Mouse (Mus musculus) 3134 (cell line): Measurements from ENCODE around the gene Gprc5b.

Source experiments
- DNase-seq: peaks from one replicate; pipeline ENCODE4 v3.0.0-alpha.2; 2011; ENCODE audit warnings: low spot score; ENCODE audit not compliant: insufficient read length; ENCODE audit errors: extremely low read depth

Gprc5b gene

DNA sequence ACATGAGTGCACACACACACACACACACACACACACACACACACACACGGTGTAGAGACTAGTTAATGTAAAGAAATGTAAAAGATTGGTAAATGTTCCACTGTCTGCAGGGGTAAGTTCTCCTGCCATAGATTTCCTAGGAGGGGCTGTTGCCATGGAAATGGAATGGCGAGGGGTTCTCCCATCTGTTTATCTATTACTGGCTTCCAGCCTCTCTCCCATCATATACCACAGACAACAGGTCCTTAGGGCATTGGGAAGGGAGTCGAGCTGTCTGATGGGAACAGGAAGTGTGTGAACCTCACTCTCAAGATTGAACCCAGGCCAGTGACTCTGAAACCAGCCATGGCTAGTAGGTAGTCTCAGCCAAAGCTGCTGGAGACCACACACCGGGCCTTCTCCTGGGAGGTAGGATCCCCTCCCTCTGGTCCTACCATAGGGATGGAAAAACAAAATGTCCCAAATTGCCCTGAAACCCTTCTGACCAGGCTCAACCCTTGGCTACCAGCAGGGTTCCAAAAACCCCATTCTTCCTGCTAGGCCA is 3.6 kb downstream of the Gprc5b start:
- no peak for DNase-seq

DNA sequence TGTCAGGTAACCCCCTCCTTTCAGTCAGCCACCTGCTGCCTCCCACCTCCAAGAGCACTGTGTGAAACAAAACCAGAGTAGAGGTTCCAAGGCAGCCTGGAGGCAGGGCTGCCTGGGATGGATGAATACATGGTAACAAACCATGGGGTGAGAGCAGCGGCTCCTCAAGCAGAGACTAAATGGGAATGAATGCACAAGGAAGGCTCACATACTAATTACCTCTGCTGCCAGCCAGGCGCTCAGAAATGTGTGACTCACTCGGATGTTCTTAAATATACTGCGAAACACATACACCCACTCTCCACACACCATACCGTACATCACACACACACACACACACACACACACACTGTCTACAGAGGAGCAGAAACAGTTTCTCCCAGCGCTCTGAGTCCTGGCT is 4.7 kb downstream of the Gprc5b start:
- no peak for DNase-seq

DNA sequence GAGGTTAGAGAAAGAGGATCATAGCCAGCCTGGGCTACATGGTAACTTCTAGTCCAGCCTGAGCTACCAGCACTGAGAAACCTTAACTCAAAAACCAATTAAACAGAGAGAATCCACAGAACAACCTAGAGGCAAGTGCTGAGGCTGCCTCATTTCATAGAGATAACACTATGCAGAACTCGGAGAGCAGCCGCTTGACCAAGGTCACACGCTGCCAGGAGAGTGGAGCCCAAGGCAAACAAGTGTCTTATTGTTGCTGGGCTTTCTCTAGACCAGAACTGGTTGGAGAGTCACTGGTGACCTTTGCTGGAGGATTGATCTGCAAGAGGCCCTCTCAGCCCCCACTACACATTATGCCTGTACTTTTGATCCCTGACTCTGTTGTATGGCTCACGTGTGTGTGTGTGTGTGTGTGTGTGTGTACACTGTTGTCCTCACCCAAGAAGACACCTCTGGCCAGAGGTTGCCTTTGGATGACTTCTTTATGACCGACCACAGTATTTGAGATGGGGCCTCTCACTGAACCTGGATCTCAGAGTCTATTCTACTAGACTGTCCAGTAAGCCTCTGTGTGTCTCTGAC is 5.6 kb downstream of the Gprc5b start:
- DNase-seq: no peak

DNA sequence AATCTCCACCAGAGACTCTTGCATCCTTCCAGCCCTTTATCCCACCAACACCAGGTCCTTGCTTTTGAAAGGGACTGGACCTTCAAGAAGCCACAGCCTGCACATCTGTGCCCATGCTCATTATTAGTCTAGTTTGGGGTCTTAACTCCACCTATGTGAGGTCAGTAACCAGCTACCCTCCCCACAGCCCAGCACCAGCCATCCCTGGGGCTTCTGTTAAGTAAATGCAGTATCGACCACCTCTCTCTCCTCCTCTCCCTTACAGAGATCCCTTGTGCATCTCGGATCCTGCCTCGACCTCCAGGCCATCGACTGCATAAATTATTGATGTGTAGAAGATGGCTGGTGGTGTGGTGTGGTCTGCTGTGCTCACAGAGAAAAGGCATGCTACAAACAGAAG is 8.6 kb downstream of the Gprc5b start:
- DNase-seq: no peak

DNA sequence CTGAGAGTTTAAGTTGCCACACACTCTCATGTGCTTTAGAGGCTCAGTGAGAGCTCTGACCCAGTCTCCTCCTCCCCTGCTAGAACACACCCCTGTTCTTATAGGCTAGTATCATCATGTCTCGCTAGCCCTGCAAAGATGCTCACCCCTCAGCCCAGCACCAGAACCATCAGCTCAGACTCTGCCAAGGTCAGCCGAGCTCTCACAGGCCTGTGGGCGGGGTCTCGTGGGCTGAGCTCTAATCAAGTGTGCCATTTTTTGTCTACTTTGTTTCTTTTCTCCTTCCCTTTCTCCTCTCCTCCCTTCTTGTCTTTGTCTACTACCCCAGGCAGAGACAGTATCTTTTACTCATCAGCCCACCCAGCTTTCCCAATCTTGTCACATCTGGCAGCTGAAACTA is 9.2 kb downstream of the Gprc5b start:
- DNase-seq: no peak

DNA sequence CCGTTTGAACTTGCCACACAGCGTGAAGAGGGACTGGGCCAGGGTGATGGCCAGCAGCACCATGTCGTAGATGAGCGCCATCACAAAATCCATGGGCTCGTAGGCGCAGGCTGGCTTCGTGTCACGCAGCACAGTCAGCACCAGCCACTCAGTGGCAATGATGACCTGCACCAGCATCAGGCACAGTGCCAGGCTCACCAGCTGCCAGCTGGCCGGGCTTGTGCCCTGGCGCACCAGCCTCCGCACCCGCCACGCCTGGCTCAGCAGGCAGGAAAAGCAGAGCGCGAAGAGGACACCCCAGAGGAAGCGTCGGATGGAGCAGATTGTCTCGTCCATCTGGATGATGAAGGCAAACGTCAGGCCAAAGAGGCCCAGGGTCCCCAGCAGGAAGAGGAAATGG is 11.1 kb downstream of the Gprc5b start:
- DNase-seq: no peak

DNA sequence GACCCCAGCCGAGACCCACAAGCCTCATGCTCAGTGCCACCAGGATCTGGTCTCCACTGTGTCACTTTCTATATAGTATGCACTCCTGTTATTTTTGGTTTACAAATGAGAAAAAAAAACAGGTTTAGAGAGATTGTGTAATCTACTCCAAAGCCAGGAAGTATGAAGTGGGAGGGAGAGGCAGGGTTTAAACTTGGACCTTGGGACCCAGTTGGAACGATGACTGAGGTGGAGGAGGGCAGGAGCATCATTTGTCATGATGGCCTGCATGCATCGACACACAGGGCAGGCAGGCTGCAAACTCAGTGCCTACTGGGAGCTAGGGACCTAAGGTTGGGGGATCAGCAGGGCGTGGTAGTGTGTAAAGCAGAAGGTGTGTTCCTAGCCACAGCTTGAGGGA is 12.4 kb downstream of the Gprc5b start:
- no peak for DNase-seq

DNA sequence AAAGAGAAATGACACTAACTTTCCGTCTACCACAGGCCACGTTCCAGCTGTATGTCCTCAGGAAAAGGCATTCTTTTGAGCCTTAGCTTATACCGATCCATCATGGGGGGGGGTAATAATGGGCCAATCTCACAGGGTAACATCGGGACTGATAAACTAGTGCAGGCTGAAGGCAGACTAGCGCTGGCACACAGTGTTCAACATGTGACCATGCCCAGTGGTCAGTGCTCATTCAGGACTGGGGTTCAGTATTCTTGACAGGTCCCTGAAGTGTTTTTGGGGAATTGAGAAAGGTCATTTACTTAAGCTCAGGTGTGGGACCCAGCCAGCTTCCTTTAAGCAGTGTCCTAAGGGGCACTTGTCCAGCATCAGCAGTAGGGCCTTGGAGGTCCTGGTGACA is 13.2 kb downstream of the Gprc5b start:
- DNase-seq: no peak

DNA sequence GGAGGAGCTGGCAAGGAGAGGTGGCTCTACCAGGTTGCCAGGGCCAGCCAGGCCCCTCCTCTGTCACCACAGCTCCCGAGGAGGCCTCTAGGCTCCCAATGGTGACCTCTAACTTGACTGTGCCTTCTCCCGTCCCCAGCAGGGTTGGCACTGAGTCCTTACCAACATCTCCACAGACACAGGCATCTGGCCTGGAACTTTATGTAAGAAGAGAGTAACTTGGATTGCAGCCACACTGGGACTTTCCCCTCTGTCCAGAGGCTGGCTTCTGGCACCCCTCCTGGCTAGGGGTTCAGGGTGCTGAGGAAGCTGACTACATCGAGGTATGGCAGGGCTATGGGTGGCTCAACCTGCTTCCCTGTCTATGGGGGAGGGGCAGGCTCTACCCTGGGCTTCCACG is 13.7 kb downstream of the Gprc5b start:
- peak; percentile 51 for DNase-seq

DNA sequence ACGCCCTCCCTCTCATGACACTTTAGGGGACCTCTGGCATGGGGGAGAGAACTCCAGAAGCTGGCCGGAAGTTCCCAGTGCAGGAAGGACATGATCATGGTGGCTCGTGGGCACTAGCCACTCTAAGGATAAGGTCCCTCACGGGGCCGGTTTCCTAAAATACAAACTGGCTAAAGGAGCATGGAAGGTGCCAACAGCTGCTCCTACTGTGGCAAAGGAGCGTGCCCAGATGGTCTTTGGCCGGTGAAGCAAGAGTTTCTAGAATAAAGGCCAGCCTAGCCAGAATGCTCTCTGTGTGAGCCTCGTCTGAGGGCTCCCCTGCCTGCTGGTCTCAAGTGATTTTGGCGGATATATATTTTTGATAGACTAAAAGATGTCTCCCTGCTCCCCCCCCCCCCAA is 15.3 kb downstream of the Gprc5b start:
- no peak for DNase-seq

DNA sequence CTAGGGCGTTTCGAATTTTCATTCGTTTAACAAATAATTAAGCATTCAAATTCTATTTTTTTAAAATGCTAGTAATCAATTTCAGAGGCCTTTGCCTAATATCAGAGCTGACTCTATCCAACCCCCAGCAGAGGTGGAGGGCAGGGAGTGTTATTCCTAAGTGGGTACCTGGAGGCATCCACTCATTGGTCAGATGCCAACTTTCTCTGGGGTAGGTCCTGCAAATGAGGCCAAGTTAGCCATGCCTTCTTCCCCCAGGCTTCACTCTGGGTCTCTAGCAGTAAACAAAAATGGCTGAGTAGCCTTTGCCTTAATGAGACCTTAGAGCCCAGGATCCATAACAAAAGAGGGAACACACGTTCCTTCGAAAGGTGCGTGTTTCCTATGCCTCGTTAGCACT is 15.9 kb downstream of the Gprc5b start:
- DNase-seq: no peak

DNA sequence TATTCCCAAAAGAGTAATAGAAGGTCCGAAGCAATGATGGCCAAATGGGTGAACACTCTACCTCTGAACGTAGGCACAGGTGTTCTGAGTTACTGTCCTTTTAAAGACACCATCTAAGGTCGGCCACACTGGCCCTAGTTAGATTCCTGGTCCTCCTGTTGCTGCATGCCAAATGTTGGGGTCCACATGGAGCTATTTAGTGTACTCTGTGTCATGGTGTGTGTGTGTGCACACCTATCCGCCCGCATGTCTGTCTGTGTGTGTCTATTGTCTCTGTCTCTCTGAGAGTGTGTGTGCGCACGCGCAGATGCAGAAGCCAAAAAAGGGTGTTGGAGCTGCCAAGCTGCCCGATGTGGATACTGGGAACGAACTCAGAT is 17.9 kb downstream of the Gprc5b start:
- DNase-seq: no peak

DNA sequence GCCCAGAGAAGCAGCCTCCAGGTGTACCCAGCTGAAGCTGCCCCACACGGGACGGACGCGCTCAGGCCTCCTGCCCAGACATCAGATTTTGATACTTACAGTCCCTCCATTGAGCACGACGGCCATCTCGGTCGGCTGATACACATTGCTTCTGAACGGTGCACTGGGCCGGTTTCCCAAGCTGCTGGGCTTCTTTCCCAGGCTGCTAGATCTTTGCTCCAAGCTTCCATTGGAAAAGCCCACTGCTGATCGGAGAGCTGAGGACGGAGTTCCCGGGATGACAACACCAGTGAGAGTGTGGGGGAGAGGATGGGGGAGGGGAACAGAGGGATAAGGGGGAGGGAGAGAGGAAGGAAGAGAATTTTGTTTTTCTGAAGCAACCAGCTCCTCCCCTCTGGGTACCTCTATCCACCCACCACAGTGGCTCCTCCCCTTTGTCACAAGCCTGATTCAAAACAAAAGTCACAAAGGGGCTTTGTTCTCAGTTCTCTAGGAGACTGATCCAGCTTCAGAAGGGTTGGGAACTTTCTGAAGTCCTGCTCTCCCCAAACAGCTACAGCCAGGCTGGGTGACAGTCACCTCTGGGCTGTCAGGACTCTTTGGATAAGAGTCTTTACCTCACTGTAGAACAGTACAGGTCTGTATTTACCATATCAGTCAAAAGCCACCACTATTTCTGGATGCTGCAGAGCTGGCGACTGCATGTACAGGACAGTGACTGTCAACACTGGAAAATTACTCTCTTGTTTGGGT is 18.4 kb downstream of the Gprc5b start:
- DNase-seq: no peak

DNA sequence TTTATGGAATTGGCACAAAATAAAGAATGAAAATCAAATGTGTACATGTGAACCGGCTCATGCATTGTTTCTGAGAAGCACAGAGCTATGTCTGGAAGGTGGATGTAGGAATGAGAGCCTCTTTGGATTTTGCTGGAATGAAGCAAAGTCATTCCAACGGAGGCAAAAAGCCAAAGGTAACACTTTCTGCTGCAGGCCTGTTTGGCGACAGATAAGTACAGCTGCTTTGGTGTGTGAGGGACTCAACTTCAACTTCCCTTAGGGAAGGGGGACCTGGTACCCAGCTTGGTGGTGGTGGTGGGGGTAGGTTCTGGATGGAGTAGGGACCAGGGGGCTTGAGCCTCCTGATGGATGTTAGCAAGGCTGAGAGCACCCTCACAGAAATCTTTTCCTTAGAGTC is 19.2 kb downstream of the Gprc5b start:
- no peak for DNase-seq

DNA sequence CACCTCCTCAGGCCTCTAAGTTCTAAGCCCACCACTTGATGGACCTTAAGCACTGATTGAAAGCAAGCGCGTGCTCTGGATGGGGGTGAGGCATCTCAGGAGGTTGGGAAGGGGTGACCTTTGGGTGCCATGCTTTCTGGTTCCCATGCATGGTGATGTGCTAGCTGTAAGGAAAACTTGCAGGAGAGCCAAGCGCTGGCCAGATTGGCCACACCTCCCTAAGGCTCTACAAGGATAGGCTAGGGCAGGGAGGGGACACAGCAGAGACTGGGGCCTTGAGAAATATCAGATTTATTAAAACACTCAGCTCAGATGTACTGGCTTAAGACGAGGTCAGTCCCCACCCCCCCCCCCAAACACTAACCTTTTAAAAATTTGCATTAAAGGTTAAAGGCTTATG is 21.6 kb downstream of the Gprc5b start:
- no peak for DNase-seq

DNA sequence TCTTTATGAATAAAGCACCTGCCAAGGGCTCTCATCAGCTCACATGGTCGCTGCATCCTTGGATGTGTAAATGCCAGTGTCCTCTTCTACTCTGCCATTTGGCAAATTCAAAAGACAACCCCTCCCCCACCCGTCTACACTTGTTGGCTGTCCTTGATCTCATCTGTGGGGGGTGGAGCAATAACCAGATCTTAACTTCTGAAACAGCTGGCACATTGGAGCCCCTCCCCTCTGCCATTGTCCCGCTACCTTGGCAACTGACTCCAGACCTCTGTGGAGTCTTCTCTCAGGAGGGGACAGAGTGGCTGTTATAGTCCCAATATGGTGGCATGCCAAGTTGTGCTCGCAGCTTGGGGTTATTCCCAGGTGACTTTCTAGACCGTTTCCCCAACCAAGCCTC is 22.7 kb downstream of the Gprc5b start:
- no peak for DNase-seq

DNA sequence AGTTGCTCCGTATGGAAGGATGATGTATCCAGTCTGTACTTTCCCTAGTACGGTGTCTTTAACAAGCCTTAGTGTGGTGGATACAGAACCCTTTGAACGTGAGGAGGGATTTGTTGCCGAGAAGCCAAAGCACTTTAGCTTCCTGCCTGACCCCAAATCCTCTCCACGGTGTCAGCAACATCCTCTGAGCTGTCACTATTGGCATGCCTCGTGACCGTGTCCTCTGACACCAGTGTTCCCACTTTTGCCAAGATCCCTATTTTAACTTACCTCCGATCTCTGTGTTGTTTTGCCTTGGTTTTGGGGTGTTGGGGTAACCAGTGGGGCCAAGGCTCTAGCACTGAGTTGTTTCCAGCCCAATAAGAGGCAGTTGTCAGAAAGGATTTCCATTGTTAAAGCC is 23.5 kb downstream of the Gprc5b start:
- no peak for DNase-seq

DNA sequence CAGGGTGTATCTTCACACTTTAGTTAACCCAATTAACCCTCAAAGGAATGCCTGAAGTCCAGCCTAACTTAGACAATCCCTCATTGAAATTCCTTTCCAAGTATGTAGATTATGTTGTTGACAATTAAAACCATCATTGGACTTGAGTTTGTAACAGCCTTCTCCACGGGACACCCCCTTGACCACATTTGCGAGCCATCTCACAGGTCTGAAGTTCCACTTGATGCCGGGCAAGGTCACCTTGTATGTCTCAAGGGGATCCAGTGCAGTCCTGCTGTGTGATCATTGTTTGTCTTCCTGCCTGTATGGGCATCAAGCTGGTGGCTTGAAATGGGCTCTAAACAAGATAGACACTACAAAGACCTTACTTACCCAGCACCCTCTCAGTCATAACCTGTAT is 26.1 kb downstream of the Gprc5b start:
- DNase-seq: no peak

DNA sequence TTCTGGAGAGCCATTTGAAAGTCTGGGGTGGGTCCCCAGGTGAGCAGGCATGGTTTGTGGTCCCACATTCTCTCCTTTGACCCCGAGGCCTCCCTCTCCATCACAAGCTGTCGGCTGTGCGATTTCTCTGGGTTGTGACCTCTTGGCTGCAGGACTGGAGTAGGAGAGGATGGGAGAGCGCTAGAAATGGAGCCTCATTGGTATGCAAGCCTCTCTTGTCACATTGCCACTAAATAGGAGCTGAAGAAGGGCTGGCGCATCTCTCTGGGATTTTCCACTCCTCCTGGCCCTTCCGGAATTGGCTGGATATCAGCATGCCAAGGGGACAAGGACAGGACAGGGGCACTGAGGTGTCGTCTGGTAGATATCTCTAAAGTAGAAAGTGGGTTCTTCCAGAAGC is 29.8 kb downstream of the Gprc5b start:
- DNase-seq: no peak

DNA sequence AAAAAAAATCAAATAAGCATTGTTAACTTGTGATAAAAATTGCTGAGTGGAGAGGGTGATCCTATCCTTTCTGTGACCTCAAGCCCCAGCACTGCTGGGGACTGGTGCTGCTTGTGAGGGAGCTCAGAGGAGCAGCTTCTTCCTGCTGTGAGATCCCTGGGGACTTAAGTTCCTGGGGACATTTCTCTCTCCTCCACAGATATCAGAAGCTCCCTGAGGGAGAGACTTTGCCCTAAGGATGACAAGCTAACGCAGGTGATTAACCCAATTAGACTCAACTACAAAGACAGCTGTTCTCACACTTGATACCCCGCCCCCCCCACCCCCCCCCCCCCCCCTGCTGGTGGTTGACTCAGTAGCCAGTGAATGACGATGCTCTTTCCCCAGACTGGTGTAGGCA is 30.2 kb downstream of the Gprc5b start:
- DNase-seq: no peak

DNA sequence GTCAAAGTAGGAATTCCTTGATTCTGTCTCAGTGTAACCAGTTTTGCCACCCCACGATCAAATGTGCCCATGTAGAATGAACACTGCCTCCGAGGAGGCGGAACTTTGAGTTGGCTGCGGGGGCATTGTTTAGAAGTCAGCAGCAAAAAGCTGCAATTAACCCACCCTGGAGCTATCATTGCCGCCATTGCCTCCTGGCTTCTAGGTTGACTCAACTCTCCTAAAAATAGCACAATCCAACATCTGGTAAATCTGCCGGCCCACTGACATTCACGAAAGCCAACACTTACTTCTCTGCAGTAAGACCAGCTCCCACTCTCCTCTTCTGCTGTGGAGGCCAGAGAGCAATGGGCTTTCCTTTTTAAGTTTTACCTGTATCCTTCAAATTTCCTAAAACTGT is 35.8 kb downstream of the Gprc5b start:
- no peak for DNase-seq

DNA sequence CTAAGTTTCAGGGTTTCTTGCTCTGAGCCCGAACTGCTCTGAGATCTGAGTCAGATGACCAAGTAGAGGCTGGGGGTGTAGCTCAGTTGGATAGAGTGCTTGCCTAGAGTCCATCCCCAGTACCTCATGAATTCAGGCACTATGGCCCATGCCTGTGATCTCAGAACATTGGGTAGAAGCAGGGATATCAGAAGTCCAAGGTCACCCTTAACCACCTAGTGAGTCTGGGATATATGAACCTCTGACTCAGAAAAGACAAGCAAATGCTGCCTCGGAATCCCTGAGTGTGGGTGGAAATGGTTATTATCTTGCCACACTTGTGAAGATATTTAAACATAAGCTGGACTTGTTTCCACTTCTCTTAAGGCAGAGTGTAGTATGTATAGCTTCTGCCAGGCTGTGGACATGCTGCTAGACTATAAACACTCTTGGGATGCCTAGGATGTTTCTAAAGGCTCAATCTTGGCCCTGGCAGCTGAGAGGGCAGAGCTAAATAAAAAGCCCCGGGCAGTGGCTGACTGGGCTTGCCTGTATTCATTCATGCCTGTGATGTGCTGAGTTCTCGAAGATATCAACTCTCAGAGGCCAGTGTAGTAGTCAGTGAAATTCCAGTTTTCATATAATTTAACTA is 38.3 kb downstream of the Gprc5b start:
- DNase-seq: no peak
